Mouse (Mus musculus) kidney, postnatal 25 days (tissue): ENCODE measurements around the gene Nr2f2.
A peak's percentile ranks its signal among the peaks of the same experiment; 100 is the strongest.

Experiments used
- DNase-seq, 2 experiments: peaks; one replicate each; pipeline ENCODE4 v3.0.0; 2021; ENCODE audit warnings: mixed read lengths in 2 of 2

Nr2f2 gene

DNA sequence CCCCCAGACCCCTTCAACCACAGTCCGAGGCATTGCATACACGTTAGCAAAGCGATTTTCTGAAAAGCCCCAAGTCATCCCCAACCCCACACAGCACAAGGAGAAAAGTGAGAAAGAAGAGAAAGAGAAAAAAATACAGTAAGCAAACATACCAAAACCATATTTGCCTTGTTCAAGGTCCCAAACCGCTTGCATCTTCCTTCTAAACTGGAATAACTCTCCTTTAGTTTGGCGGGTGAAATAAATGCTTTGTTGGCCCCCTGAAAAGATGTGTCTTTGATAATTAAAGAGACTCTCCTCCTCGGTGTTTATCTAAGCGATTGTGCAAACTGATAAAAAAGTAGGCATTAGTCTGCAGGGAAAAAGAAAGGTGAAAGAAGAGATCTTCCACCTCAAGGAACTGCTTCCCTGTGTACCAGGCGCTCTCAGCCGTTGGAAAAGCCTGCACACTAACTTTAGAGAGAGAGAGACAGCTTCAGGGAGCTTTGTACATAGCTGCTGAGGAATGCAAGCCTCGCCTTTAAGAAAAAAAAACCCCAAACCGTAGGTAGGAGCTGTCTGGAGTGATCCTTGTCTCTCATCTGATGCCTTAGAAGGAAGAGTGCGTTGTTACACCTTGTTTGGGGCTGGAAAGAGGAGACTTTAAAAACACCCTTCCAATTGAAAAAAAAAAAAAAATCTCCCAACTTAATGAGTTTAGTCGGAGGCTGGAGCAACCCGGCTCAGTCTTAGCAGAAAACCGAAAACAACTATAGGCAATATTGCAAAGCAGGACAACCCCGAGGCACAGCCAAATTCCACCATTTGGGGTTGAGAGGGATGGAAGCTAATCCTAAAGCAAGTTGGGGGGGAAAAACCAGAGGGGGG is at the start of gene Nr2f2:
Gene Nr2f2, minus strand, starts transcription at position 795 of the 867 bp plus-strand sequence.
- peak; percentile 60 to 76 for DNase-seq

DNA sequence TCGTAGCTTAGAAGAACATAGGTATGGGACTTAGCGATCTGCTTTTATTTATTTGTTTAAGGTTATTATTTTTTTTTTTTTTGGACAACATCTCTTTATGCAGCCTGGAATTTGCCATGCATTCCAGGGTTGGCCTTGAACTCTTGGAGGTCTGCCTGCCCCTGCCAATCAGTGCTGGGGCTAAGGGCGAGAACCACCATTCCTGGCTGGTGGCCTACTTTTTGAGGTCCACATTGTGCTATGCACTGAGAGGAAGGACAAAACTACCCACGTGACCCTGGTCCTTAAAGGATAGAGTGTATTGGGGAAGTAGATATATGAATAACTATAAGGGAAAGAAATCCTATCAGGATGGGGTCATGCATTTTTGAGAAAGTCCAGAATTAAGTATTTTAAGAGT is 47.9 kb upstream of the Nr2f2 start:
- DNase-seq = no peak

DNA sequence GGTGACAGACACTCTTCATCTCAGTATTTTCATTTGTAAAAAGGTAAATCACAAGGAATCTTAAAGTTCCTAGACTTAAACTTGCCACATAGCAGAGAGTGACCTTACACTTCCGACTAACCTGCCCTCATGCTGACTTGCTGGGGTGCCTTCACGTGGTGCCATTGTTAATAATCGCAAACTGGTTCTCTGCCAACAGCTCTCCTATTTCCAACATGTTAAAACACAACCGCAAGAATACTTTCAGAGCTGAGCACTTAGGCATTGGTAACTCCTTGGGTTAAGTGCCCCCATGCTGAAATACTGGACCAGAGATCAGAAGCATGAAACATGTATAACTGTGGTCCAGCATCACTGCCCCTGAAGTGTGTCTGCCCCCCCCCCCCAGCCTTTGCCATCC is 47.1 kb upstream of the Nr2f2 start:
- no peak for DNase-seq

DNA sequence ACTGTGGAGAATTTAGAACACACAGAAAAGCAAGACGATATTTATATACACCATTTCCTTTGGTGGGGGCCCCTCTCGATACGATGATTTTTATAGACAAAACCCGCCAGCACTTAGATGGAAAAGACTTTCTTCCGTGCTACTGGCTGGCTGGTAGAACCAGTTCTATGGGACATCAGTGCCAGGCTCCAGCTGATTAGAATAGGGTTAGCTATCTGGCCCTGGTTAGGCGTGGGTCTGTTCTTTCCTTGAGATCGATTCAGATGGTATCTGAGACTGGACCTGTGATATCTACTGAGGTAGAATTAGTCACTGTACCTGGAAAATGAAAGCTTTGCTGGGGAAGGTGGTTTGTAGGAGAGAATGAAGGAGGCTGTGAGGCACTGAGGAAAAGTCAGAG is 46.4 kb upstream of the Nr2f2 start:
- no peak for DNase-seq

DNA sequence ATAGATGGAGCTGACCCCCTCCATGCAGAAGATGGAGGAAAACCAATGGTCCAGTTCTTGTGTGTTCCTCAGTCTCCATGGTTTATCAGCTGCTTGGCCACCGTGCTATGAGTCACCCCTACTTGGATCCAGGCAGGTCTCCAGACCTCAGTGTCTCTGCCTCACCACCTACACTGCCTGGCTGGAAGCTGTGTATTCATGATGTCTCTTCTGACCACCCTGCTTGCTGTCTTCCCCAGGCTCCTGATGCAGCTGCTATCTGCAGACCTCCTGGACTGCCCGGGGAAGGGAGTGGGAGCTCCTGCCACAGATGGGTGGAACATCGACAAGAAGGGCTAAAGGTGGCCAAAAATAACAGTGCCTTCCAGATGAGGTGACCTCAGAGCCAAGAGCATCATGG is 43.8 kb upstream of the Nr2f2 start:
- DNase-seq = no peak

DNA sequence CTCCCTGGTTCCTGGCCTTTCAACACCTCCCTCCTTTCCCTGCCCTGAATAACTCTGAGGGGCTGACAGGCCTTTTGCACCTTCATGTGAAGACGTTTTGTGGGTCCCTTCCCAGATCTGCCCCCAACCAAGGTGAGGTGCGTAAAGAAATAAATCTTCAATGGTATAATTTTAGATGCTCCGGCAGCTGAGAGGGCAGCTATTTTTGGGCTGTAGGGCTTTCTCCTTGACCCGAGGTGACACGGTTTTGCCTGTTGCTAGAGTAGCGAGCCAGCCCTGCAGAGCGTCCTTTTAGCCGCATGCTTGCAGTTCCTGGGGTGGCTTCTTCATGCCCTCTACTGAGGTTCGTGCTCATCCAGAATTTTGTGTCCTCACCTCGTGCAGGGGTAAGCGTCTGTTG is 43.4 kb upstream of the Nr2f2 start:
- no peak for DNase-seq

DNA sequence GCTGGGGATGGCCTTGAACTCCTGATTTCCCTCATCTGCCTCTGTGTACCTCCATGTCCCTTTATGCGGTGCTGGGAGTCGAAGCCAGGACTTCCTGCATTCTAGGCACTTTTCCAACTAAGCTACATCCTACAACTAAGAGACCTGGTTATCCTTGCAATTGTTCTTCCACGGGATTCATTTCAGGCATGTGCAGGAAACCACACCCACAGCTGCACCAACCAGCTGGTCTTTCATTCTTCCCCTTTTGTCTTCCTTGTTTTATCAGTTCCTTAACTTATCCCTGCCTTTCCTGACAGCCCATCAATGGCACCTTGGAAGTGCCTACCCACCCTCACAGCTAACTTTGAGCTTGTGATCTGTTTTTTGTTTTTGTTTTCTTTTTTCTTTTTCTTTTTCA is 42.3 kb upstream of the Nr2f2 start:
- no peak for DNase-seq

DNA sequence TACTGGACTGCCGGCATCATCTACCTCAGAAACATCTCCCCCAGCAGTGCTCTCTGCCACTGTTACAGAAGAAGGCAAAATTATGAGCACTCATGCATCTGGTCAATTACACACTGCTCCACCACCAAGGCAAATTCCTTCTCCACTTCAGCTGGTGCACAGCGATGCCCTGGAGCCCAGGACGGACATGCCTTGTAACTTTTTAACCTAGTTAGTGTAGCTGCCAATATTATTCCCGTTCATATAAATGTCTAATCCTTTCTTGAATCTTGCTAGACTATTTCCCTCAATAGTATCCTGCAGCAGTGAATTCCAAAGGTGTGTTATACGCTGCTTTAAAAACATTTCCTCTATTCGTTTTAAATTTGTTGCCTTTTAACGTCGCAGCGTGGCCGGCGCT is 40.6 kb upstream of the Nr2f2 start:
- peak; percentile 66 to 85 for DNase-seq

DNA sequence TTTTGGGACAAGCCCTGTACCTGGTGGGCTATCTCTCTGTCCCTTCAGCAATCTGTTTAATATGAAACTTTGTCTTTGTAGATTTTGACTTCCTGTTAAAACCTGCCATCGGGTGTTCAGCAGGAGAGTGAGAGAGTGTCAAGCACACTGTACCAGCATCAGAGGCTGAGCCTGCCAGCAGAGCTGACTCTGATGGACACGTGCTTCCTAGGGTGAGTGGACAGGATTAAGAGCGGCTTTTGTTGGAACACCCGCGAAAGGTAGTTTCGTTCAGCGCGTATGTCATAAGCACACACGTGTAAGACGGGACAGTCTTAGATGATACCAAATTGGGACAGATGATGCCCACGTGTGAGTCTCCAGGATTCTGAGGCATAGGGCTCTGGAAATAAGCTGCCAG is 40.0 kb upstream of the Nr2f2 start:
- DNase-seq = peak in 1 of 2 experiments; percentile 53

DNA sequence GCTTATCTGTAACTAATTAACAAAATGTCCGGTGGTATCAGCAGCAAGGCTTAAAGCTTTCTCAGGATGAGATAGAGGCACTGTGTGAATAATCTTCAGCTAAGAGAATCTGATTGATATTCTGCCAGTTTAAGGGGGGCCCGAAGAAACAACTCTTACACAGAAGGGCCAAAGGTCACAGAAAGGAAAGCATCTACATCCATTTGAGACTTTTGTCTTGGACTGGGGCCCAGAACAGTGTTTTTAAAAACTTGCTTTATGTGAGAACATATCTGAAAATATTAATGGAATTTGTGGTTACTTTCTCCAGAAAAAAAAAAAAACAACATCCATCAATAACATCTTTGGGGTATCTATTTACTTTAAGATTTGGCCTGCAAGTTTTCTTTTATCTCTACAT is 38.9 kb upstream of the Nr2f2 start:
- DNase-seq = no peak

DNA sequence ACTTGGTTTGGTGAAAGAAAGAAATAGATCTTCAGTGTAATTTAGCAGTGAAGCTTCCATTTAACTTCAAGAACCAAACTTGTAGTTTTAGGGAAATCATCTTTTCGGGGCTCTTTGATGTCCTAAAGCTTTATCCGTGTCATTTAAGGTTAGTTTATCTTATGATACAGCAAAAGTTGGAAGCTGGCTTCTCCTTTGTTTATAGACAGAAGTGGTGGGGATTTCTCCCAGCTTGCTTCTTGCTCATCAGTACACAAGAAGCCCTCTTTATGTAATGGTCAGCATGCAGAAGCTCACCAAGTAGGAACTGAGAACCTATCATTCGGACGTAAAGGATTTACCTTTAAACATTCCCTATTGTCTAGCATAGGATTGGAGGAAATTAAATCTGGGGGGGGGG is 16.3 kb upstream of the Nr2f2 start:
- no peak for DNase-seq

DNA sequence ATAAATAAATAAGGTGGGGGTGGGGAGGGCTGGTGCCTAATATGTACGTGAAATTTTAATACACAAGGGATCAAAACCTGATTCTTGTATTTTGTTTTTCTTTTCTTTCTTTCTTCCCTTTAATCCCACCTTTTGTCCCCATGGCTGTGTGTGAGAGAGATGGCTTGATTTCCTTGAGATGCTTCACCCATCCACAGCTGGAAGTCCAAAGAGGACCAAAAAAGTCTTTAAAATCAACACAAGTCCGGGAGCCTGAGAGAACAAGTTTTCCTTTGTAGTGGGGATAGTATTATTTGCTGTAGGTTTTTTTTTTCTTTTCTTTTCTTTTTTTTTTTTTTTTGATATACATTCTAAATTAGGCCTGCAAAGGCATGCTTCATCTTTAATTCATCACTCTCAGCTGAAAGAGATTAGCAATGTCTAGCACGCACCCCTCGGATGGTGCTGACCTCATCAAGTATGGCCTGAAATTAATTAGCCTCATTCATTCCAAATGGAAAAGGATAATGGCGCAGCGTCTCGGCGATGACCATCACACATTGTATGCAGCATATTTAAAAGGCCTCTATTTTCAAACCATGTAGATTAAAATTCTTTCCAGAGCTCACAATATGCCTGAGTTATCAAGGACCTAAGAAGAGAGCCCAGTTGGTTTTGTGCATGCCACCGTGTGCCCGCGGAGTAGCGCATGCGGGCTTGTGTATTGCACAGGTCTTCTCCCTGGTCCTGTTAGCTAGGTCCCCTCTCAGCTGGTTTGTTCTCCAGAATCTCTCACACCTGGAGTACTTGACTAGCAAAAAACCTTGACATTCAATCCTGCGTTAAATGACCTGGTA is 15.1 kb upstream of the Nr2f2 start:
- DNase-seq = no peak

DNA sequence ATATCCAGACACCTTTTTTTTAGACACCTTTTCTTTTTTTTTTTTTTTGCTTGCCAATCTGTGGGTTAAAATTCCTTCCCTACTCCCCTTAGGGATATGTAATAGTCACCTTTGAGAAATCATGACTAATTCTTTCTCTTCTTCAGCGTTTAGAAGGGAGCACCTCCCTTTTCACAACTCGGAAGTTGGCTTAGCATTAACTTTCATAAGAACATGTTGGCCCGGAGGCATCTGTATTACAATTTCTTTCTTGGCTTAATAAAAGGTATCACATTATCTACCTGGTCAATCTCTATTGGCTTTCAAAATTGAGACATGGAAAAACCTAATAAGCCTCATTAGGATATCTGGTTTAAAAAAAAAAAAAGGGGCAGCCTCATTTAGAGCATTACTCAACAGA is 14.4 kb upstream of the Nr2f2 start:
- no peak for DNase-seq

DNA sequence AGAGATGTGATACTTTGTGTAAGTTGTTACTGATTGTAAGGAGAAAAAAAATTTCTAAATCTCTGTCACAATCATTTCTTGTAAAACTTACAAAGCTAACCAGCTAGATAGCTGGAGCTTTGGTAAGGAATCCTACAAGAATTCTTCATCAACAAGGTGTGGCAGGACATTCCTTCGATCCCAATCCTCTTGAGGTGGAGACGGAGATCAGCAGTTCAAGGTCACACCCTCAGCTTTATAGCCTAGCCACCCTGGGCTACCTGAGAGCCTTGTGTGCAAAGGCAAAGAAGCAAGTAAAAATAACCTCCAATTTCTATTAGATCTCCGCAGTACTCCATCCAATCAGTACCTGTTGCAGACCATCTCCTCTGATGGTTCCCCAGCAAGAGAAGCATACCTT is 13.7 kb upstream of the Nr2f2 start:
- DNase-seq = no peak

DNA sequence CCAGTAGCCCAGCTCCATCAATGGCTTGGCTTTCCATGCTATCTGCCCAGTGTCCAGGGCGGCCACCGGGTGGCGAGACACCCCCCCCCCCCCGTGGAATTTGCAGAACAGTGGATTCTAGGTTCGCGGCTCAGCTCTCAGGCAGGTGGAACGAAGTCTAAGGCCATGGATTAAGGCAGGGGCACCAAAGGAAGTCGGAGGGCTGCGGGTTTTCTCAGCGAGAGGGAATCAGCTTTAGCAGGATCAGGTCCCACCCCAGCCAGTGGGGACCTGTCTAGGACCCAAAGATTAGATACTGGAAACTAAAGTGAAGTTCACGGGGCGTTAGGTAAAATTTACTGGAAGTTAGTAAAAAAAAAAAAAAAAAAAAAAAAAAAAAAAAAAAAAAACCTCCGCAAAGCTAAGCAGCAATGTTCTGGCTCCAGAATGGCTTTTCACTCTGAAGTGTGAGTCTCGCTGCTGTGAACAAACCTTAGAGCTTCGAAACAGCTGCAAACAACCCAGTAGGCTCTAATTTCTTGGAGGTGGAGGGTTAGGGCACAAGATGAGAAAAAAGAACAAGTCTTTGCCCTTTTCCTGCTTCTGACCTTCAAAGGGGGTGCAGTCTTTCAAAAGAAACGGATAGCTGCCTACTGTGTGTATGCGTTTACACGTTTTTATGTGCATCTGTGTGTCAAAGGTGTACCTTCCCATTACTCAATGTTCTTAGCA is 4.2 kb upstream of the Nr2f2 start:
- no peak for DNase-seq

DNA sequence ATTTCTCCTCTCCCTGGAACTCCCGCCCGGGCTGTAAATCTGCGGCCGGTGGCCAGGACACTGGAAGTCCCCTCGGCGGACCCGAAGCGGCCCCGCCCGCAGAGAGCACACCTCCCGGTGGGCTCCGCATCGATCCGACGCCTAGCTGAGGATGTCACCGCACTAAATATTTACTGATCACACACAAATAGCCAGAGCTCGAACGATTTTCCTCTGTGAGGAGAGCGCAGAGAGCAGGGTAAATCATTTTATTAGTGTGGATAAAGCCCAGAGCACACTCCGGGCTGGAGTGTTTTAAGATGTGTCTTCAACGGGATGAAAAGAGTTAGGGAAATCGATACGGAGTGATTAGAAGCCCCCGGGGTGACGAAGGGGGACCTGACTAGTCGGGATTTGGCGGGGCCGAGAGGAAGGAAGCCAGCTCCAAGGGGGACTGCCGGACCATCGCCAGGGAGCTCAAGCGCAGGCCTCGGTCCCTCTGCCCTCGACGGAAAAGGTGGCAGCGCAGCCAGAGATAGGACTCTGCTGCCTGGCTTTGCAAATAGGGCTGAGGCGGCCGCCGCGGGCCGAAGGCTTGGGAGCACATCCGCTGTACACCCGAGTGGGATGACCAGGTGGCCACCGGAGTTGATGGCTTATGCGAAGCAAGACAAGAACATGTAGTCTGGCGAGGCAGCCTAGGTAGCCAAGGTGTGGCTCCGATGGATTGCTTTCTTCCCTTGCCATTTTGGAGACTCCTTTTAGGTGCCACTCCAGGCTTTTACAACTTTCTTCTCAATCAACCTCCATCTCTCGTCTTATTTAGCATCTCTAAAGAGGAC is 3.4 kb upstream of the Nr2f2 start:
- peak; percentile 55 to 70 for DNase-seq

DNA sequence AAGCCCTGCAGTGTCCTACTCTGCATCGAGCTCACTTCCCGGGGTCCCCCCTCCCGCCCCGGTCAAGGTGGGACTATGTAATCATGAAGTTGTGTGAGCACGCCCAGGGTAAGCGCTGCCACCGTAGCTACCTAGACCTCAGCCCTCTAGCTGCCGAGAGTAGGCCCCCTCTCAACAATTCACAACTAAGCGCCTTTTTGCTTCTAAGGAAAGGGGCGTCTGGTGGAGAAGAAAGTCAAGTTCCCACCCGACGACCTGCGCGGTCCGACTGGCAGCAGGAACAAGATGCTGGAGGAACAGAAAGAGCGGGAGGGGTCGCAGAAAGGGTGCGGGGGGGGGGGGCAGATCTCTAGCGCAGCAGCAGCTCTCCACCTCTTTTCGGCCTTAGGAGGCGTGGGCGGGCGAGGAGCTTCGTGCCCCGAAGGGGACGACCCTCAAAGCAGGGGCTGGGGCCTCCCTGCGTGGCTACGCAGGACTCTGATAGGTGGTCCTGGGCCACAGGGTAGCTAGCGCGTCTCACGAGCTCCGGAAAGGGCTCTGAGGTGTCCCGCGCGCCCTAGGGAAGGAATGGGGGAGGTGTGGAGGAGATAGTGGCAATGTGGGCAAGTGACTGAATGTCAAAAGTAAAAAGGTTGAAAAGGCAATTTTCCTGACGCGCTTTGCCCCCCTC is 2.7 kb upstream of the Nr2f2 start:
- DNase-seq = peak in 1 of 2 experiments; percentile 66

DNA sequence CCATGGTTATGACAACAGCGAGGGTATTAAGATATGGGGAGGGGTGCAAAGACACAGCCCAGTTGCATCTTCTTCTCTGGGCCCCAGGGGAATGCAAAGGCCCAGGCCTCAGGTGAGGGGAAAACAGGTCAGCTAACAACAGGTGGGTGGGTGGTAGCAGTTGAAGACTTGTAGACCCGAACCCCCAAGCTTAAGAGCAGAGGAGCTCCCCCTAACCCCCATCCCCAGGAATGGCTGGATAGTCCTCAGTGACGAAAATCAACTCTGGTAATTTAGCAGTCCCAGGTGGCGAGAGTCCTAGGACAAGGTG is 2.2 kb upstream of the Nr2f2 start:
- DNase-seq = no peak

DNA sequence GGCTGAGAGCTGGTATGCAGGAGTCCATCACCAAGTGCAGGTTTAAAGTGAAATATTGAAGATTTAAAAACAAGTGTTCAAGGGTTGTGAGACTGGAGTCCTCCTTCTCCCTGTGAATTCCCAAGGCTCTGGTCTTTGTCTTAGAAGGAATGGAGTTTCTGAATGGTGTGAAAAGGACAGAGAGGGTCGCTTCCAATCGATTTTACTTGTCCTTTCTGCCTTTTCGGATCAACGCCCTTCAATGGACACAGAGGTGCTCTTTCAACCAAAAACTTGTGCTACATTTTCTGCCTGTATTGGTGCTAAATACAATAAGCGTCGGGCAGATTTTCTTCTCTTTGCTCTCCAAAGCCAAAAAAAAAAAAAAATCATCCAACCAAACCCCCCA is 1.7 kb upstream of the Nr2f2 start:
- no peak for DNase-seq

DNA sequence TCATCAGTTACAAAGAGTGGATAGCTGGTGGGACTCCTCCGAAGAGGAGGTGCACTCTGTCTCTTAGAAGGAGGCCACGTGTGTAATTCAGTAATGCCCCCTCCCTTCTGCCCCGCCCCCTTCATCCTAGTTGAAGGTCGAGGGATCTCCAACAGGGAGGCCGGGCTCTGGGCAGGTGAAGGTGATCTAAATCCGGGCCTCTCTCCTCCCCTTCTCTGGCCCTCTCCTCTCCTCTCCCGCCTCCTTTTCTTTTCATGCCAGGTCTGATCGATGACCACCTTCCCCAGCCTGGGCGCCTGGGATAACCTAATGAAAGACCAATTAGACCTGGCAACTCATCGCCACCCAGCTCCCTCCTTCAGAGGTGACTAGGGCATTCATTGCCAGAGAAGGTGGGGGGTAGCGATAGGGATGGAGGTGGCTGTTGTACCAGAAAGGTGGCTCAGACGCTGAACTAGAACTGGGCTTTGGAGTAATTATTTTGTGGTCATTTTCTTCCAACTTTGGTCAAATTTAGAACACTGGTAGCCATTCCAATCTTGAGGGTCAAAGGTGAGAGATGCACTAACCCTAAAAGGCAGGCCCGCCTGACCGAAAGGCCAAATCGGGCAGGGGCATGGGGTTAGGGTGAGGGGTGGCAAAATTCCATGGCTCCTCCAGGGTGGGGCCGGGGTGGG is 1.2 kb upstream of the Nr2f2 start:
- peak; percentile 83 to 88 for DNase-seq

DNA sequence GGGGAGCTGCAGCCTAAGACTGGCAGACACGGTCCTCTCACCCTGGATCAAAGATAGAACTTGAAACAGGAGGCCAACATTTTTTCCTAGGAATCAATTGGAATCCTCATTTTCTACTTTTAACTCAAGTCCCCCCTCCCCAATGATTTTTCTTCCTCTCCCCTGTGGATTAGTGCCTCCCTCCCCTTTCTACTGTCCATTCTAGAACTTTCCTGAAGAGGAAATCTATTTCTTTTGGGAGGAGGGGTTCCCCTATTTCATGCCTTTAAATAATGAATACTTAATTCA is 217 bp upstream of the Nr2f2 start:
- DNase-seq = no peak

DNA sequence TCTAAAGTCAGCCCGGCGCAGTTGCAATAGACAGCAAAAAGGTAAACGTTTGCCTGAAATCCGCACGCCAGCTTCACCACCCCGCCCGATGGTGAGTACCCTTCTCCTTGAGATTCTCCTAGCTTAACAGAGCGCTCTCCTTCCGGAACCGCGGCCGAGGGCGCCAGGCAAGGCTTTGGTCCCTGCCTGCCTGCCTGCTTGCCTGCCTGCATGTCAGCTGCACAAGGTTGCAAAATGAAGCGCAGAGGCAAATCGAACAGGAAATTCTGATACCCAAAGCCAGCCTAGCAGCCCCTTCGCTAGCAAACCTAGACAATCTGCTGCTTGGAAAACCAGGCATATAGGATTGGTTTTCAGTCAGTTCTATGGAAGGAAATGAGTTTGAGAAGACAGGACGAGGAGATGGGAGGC is 1.1 kb downstream of the Nr2f2 start:
- DNase-seq = peak; percentile 71 to 82
